Mouse (Mus musculus): Measurements from ENCODE around the gene Hmgcr.

Gene Hmgcr

DNA sequence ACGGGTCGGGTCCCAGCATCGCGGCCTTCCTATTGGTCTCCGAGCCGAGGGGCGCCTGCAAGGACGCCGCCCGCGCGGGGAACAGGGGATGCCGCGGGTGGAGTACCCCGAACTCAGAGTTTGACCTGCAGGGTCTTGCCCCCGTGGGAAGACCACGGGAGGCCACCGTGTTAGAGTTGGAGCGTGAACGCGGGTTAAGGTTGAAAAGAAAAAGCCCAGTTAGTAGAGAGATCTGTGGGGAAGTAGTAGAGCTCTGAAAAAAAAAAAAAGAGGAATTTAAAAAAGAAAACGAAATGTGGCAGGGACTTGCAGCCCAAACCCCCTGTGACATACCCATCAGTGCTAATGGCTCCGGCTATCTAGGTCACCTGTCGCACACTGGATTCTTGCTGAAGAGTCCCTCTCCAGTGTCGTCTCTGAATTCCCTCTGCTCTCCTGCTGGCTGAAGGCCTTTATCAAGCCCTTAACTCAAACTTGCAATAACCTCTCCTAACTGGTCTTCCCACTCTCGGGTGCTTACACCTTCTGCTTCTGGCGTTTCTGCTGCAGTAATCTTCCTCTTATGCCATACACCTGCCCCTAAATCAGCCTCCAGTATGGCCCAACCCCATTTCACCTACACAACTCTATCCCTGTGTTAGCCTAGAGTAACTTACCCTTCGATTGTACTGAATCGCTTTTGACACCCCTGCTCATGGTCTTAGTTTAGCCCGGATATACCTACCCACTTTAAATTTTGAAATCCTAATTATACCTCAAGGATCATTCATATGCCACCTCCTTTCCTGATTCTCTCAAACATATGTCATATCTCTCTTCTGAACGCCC is 556 bp upstream of the Hmgcr start:
- in situ Hi-C loops (cut with MboI, MseI) = loop anchor here (25.0 kb wide), 1 partner anchor 1309 kb away; no protein-coding TSS in a partner anchor

DNA sequence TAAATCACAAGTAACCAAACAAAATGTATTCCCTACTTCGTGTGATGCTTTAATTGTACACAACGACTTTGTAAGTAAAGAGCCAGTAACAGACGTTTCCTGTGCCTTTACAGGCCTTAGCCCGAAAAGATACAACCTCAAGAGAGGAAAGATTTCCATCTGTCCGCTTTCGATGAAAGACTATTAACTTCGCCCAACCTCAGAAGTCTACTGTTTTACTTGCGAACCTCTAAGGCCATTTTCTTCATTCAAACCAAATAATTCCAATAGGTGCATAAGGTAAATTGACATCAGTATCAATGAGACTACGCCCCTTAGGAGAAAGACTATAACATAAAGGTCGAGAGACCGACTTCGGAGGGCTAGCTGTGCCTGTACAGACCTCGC is 724 bp downstream of the Hmgcr start:
- in situ Hi-C loops (cut with MboI, MseI) = loop anchor here (25.0 kb wide), 1 partner anchor 1308 kb away; no protein-coding TSS in a partner anchor

DNA sequence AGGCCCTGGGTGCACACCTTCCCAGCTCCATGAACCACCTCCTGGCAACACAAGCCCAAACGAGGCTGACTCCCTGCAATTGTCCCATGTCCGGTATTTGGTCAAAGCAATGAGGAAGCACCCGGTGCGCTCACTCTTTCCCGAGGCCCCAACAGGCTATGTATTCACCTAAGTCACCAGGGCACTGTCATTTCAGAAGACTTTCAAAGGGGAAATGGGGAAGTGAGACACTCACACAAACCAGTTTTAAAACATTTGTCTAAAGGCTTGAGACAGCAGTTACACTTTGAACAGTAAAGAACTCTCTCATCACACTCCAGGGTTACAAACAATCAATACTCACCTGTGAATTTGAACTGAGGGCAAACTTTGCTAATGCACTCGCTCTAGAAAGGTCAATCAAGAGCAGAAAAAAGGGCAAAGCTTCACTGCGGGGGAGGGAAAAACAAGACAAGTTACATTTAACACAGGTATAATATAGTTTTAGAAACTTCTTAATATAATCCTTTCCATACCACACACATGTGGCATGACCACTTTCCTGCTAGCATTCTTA is 6.2 kb downstream of the Hmgcr start:
- in situ Hi-C loops (cut with MboI, MseI) = loop anchor here (5.0 to 25.0 kb wide), 2 partner anchors 67 to 1302 kb away; no protein-coding TSS in a partner anchor

DNA sequence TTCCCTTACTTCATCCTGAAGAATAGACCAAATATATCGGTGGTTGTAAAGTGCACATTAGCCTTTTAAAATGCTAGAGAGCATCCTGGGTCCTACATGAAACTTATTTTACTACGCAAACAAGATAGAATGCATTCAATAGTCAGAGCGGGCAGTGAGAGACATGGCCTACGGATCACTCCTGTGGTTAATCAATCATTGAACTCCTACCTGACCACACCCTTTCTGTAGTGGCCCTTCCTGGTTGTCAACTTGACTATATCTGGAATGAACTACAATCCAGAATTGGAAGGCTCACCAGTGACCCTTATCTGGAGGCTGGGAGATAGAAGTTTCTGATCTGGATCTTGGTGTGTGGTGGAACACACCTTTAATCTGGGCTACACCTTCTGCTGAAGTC is 7.6 kb downstream of the Hmgcr start:
- in situ Hi-C loops (cut with MboI, MseI) = loop anchor here (5.0 to 25.0 kb wide), 2 partner anchors 66 to 1301 kb away; no protein-coding TSS in a partner anchor

DNA sequence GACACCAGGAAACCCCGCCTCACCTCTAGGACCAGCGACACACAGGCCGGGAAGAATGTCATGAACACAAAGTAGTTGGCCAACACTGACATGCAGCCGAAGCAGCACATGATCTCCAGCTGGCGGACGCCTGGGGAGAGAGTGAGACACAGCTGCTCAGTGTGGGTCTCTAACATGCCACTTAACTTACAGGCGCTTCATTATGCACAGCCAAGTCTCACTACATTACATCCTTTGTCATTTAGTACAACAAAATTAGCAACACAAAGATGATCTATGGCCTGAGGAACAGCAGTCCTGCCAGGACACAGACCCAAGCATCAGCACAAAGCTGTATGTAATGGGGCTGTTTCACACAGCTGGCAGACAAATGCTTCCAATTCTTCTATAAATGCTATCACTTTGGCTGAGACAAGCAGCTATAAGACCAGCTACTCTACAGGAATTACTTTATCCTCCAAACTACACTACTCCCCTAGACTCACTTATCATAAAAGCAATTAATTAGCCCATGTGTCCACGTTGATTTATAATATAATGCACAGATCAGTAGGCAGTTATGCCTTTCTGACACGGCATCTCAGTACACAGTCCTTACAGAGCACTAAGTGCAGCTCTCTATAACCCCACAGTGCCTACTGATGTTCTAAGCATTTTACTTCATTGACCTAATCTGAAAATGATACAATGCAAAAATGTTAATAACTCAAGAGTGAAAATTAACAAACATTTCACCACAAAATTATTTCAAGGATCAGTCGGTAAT is 10.5 kb downstream of the Hmgcr start:
- in situ Hi-C loops (cut with MboI, MseI) = loop anchor here (5.0 to 25.0 kb wide), 2 partner anchors 63 to 1298 kb away; no protein-coding TSS in a partner anchor

DNA sequence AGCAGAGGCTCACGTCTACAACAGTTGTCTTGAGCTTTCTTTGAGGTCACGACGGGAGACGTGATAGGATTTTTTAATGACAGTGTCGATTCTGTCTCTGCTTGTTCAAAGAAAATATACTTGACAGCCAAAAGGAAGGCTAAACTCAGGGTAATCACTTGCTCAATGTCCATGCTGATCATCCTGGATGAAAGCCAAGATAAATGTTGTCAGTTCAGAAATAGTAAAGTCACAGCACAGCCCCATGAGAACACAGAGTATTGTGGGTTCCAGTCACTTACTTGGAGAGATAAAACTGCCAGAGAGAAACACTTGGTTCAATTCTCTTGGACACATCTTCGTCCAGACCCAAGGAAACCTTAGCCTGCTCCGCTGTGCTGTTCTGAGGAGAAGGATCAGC is 11.8 kb downstream of the Hmgcr start:
- in situ Hi-C loops (cut with MboI, MseI) = loop anchor here (25.0 kb wide), 1 partner anchor 1297 kb away; no protein-coding TSS in a partner anchor

DNA sequence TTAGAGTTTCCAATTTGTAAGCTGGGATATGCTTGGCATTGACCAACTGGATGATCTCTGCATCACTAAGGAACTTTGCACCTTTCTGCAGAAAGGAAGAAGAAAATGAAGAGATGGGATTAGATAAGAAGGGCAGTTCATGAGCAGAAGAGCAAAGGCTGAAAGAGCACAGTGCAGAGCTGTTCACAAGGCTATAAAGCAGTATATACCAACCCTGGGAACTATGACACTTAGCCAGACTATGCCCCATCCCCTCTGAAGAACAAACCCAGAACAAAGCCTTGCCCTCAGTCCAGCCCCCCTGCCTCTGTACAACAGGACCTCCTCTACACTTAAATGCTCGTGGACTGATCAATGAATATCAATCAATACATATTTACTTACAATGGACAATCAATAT is 14.1 kb downstream of the Hmgcr start:
- in situ Hi-C loops (cut with MboI, MseI) = loop anchor here (25.0 kb wide), 1 partner anchor 1294 kb away; no protein-coding TSS in a partner anchor

DNA sequence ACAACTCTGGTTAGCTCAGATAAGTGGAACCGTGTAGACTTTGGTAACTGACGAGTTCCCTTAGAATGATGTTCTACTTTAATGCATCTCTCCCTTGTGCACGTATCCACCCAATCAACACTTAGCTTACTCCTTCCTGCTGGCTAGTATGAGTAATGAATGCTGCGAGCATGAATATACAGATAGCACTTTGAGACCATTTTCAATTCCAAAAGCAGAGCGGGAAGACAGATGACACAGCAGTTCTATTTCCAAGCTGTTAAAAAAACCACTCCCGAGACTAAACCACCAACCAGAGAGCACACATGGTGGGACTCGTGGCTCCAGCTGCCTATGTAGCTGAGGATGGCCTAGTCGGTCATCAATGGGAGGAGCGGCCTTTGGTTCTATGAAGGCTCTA is 17.7 kb downstream of the Hmgcr start:
- in situ Hi-C loops (cut with MboI, MseI) = loop anchor here (25.0 kb wide), 1 partner anchor 1291 kb away; no protein-coding TSS in a partner anchor

DNA sequence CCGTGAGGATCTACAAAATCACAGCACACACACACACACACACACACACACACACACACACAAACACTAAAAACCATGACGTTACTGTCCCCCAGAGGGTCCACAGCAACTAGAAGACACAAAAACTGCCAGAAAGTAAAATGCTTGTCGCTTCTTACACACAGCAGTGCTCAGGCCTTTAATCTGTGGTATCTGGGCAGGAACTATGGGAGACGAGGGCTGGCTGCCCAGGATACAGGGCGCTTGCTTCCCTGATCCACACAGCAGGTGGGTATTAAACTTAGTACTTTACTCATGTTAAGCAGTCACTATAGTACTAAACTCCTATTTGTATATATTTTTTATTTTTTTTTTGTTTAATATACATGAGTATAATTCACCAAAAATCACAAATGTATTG is 24.9 kb downstream of the Hmgcr start:
- in situ Hi-C loops (cut with MboI, MseI) = no loop called here

DNA sequence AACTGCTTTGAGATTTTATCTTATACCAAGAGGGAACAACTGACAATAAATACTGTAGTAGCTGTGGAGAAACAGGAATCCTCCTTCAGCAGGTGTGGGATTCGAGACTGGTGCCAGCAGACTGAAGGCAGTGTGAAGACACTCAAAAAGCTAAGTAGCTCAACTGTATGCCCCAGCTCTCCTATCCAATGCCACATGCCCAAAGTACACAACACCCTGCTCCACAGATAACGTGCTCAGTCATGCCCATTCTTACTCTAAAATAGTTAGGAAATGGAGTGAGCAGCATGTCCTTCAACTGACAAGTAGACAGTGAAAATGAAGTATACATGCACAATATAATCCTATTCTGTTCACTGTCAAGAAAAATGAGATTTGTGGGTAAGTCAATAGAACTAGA is 26.6 kb downstream of the Hmgcr start:
- in situ Hi-C loops (cut with MboI, MseI) = no loop called here

DNA sequence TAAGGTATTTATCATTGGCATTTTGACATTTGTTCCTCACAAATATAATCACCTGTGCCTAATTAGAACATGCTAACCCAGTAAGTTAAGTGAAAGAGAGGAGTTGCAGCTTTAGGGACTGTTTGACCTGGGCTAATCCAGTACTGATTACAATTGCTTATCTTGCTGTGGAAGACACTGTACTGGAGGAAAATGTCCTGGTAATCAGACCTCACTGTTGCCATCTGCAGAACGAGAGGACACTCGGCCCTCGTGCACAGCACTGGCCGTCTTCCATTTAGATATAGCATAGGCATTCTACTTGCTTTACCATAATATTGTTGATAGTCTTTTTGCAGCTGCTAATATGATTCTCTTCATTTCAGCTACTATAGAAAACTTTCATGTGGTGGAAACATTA is 40.3 kb downstream of the Hmgcr start:
- in situ Hi-C loops (cut with MboI, MseI) = no loop called here

DNA sequence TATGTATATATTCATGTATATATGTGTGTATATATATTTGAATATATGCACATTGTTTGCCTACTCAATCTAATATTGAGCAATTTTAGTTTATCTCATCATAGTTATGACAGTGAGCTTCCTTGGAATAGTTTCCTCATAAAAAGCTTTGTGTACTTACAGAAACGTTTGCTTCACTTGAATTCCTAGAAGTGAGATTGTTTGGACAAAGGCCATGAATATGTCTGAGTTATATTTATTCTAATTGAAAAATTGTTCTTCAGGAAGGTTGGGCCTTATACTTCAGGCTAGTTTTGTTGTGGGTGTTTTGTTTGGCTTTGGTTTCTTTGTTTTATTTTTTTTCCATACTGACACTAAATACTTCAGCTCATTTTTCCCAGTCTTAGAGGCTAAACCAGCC is 49.8 kb downstream of the Hmgcr start:
- in situ Hi-C loops (cut with MboI, MseI) = loop anchor here (25.0 kb wide), 1 partner anchor 916 kb away; no protein-coding TSS in a partner anchor

DNA sequence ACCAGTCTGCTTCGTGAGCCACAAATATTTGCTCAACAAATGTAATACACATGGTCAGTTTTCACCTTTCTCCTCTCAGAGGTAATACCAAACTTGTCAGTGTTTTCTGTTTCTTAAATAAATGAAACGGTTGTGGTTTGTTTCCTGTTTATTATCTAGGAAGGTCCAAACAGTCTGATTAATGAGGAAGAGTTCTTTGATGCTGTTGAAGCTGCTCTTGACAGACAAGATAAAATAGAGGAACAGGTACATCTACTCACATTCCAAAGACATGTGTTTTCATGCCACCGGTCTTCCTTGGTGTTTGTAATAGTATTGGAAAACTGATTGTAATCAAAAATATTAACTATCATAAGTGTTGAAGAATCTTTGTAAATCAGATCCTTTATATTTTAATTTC is 56.1 kb downstream of the Hmgcr start:
- in situ Hi-C loops (cut with MboI, MseI) = loop anchor here (25.0 kb wide), 1 partner anchor 923 kb away; no protein-coding TSS in a partner anchor

DNA sequence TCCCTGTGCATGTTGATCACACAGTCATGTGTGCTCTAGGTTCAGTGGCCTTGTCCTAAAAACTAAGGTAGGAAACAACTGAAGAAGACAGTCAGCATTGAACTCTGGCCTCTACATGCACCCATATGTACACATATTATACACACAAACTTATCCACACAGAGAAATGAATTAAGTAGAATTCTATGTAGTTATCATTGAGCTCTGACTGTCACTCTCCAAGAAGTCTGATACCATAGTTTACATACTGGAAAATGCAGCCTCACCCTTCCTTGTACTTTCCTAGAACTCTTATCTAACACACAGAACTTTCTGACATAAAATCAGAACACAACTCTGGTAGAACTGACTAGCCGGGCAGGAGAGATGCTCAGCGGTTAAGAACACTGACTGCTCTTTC is 66.5 kb downstream of the Hmgcr start:
- in situ Hi-C loops (cut with MboI, MseI) = loop anchor here (25.0 kb wide), 1 partner anchor 933 kb away; no protein-coding TSS in a partner anchor

DNA sequence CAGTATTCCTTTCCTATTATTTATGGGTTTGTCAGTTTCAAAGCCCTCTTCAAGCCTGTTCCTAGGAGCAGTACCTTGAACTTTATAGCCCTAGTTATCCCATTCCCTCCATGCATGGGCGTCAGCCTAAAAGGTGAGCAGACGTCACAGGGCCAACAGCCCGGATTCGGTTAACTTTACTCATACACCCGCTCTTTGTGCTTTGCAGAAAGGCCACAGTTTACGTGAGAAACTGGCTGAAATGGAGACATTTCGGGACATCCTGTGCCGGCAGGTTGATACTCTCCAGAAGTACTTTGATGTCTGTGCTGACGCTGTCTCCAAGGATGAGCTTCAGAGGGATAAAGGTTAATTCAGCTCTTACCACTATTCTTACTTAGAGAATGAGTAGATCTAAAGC is 71.6 kb downstream of the Hmgcr start:
- in situ Hi-C loops (cut with MboI, MseI) = loop anchor here (5.0 kb wide), 1 partner anchor 63 kb away; no protein-coding TSS in a partner anchor
